Mouse (Mus musculus) heart, adult 8-10 months (tissue): Measurements from ENCODE around the gene Crkl. TPM values are rescaled to one million over a fixed set of nuclear protein-coding genes. Genes with fewer than 3 reads are reported as not detected.
A peak's percentile ranks its signal among the peaks of the same experiment; 100 is the strongest.
"Not testable (repeated sequence)": the region's sequence is repeated elsewhere in the genome, so short reads cannot be mapped to it uniquely, and the experiment has no call there.

Source experiments
- DNase-seq: peaks from one replicate; pipeline ENCODE4 v3.0.0; 2022; ENCODE audit warnings: low spot score
- total RNA-seq, 4 experiments: library from RNA; stranded (reverse); gene quantifications; 2 replicates each; pipeline ENCODE4 v1.2.4; 2022

The Crkl gene
- total RNA-seq, 4 experiments from 2014 or later, result 22.8 to 29.8 (median 28.1) TPM

DNA sequence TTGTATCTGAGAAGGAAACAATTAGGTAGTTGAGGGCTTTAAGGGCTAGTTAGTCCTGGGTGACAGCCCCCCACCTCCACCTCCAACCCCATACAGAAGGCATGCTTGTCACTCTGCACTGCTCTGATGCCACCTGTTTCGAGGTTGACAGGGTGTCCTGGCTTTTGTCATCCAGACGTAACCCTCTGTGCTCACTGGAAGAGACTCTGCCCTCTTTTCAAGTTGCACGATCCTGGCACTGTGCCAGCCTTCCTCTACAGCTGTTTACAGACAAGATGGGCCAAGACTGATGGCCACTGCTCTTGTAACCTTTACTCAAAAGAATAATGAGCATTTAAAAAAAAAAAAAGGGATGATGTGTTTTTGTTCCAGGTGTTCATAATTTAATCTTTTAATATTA is 34.7 kb downstream of the Crkl start:
- peak; percentile 13 for DNase-seq

GRCm38 (mm10) chr16:17488478-17489468 is 37.0 kb downstream of the Crkl start:
- DNase-seq, result no peak

DNA sequence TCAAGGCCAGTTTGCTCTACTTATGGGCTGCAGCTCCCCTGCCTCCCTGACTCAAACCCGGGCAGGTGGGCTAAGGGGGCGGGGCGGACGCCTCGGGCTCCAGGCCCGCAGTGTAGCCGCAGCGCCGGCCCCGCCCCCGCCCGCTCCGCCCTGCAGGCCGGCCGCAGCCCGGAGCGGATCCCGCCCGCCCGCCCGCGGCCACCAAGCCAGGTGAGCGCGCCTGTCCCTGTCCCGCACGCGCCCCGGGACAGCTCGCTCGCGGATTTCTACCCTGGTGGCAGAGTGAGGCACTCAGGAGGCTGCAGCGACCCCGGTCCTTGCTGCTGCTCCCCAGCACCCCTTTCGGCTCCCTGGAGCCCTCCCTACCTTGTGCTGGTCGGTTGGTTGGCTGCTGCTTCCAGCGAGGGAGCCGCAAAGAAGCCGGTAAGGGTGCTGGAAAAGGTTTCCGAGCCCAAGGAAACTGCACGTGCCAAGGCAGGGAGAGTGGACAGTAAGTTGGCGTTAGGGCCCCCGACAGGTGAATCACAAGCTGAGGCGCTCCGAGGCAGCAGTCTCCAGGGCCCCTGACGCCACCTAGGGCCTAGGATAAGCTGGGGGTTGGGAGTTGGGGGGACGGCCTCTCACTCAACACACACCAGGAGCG is 37.8 kb downstream of the Crkl start, which contains the start of gene Aifm3:
Gene Aifm3, plus strand, starts transcription at position 143 of the 643 bp plus-strand sequence.
- DNase-seq, result no peak

DNA sequence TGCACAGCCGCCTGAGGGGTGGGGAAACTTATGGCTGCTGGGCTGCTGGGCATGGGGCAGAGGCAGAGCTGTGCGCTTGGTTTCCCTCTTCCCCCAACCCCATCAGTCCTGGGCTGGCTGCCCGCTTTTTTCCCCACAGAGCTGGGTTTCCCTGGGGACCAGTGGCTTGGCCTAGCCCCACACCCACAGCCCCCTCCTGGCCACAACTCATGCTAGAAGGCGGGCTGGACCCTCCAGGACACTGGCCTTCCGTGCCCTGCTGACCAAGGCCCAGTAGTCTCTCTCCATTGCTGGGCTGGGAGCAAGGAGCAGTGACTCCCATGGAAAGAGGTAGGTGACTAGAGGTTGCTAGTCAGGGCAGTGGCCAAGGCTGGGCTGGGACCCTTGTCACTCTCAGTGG is 39.4 kb downstream of the Crkl start:
- DNase-seq, result no peak

- no peak for DNase-seq
Measured at GRCm38 (mm10) chr16:17491896-17492561, 40.2 kb downstream of the Crkl start.

GRCm38 (mm10) chr16:17496499-17497305 is 44.9 kb downstream of the Crkl start:
- no peak for DNase-seq

- DNase-seq, result no peak
Measured at GRCm38 (mm10) chr16:17499249-17499883, 47.6 kb downstream of the Crkl start.

GRCm38 (mm10) chr16:17502681-17503080 is 50.9 kb downstream of the Crkl start:
- no peak for DNase-seq

GRCm38 (mm10) chr16:17507018-17507552 is 55.3 kb downstream of the Crkl start:
- no peak for DNase-seq

DNA sequence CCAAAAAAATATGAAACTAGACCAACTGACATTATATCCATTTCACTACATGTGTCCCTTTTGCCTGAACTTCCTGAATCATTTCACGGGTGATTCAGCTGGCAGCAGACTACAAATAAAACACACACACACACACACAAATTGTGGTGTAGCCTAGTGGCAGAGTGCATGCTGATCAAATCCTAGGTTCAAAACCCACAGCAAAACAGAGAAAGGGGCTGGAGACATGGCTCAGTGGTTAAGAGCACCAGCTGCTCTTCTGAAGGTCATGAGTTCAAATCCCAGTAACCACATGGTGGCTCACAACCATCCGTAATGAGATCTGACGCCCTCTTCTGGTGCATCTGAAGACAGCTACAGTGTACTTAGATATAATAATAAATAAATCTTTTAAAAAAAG is 56.2 kb downstream of the Crkl start:
- DNase-seq, result not testable (repeated sequence)

DNA sequence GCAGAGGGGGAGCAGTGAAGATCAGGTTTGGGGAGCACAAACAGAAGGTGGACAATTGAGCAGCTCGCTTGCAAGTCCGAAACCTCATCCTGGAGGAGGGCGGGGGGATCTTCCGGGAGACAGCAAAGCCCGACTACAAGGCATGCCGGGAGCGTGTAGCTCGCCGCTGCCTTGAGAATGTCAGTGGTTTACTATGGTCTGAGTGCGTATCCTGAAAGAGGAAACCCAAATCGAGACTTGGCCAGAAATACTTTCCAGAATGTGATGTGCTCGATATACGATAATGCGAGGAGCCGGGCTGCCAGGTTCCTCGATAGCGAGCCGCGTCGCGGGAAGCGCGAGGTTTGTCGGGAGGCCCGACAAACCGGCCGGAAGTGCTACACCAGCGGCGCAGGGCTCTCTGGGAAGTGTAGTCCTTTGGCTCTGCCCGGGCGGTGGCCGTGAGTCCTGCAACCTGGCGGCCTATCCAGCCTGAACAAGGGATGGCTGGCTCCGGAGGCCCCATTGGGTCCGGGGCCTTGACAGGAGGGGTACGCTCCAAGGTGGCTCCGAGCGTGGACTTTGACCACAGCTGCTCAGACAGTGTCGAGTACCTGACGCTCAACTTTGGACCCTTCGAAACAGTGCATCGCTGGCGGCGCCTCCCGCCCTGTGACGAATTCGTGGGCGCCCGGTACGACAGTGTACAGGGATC is 56.9 kb downstream of the Crkl start, which contains the start of gene Lztr1:
Gene Lztr1, plus strand, starts transcription at position 143 of the 694 bp plus-strand sequence.
- peak; percentile 88 for DNase-seq

DNA sequence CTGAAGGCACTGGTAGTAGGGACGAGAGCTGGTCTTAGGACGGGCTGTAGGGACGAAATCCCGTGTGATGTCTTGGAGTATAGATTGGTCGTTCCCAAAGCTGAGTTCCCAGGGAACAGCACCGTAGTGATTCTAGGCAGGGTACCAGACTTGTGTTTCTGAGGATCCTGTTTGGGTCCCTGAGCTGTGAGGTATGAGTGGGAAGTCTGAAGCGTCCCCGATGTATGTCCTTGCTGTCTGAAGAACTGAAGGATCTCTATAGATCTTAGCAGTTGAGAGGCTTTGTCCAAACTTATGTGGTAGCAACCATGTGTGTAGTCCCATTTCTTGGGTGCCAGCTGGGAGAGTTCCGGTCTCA is 57.4 kb downstream of the Crkl start:
- no peak for DNase-seq

- DNase-seq, result no peak
Measured at GRCm38 (mm10) chr16:17510143-17510542, 58.4 kb downstream of the Crkl start.

DNA sequence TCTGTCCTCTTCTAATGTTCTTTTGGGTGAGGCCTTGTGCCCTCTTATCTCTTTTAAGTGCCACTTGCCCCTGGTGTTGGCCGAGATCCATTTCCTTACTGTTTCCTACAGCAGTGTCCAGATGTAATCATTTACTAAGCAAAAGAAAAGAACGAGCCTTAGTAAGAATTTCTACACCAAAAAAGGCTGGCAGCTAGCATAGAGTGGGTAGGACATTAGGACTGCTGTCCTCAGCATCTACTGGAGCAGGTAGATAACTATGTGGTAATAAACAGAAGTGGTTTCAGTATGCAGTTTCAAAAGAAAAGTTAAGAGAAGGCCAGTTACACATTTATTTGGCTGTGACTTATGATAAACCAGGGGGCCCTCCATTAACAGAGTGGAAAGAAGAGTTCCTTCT is 58.9 kb downstream of the Crkl start:
- no peak for DNase-seq

DNA sequence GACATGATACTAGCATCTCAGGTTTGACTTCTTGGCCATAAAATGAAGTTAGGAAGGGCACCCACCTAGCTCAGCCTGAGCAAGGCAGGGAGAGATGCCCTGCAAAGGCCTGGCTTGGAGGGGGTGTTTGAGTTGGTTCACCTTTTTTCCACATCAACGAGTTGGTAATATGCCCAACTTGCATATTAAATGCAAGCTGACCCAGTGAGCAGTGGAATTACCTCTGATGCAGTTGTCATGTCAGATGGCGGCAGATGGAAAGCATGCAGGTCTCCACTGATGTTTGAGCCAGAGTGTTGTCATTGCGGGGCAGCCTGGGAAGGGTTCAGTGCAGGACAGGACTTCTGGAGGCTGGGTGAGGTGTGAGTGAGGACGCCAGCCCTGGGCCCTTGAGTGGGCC is 59.6 kb downstream of the Crkl start:
- DNase-seq, result no peak

- no peak for DNase-seq
Measured at GRCm38 (mm10) chr16:17518910-17519309, 67.1 kb downstream of the Crkl start.

- no peak for DNase-seq
Measured at GRCm38 (mm10) chr16:17524156-17524555, 72.4 kb downstream of the Crkl start.

GRCm38 (mm10) chr16:17525524-17525923 is 73.7 kb downstream of the Crkl start:
- DNase-seq, result no peak

DNA sequence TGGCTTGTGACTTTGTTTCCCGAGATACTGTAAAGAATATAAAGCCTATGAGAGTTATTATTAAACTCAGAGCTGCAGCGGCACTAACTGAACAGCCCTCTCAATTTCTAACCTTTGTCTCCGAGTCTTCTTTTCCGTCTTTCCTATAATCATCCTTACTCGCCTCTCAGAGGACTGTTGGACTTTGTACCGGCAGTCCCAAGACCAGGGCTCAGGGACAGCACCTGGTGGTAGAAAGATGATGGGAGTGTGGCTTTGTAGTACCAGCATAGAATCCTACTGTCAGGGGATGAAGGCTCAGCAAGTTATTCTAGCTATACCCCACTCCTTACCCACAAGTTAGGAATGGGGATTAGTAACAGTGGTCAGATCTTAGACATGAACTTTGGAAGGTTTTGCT is 74.4 kb downstream of the Crkl start:
- DNase-seq, result no peak

GRCm38 (mm10) chr16:17527606-17528005 is 75.8 kb downstream of the Crkl start:
- no peak for DNase-seq
